Mouse (Mus musculus) kidney, adult 2 months (tissue): ENCODE data around the gene Utrn.

Experiments
- CTCF ChIP-seq: fragments of 200-500 bp; conservative IDR thresholded peaks from 2 replicates; pipeline ENCODE4 v1.5.1; 2011; ENCODE audit warnings: low read depth, mild to moderate bottlenecking, control low read depth, low read length, moderate library complexity, mixed read lengths; ENCODE audit not compliant: insufficient read depth, insufficient read length
- POLR2A ChIP-seq: fragments of 200-500 bp; IDR thresholded peaks from one replicate; pipeline ENCODE4 v1.6.1; 2011; ENCODE audit warnings: low read depth, low read length, control low read depth

- TF ChIP-seq CTCF (no peak), POLR2A (no peak)
Measured at GRCm38 (mm10) chr10:12551735-12552134, 317.4 kb downstream of the Utrn start.
